Mouse (Mus musculus) lung, embryonic 15.5 days (tissue): Measurements from ENCODE around the gene Stpg4. TPM values are rescaled to one million over a fixed set of nuclear protein-coding genes. Genes with fewer than 3 reads are reported as not detected.
A peak's percentile ranks its signal among the peaks of the same experiment; 100 is the strongest.

ENCODE experiments used
- ATAC-seq: fragments of 200-750 bp; cut with Nextera tagmentation; 2 replicates; pipeline ENCODE4 v1.8.0; 2017; ENCODE audit warnings: moderate number of reproducible peaks, borderline replicate concordance; ENCODE audit not compliant: low FRiP score, low TSS enrichment; ENCODE audit errors: extremely low read depth
- H3K27ac ChIP-seq: fragments of 300-500 bp; sonication (generic); 2 replicates; pipeline ENCODE4 v1.5.1; 2015; ENCODE audit warnings: moderate library complexity, mild to moderate bottlenecking, inconsistent platforms
- H3K27me3 ChIP-seq: fragments of 300-500 bp; sonication (generic); 2 replicates; pipeline ENCODE4 v1.6.1; 2015; ENCODE audit warnings: inconsistent platforms
- H3K36me3 ChIP-seq: fragments of 300-500 bp; sonication (generic); 2 replicates; pipeline ENCODE4 v1.6.1; 2015; ENCODE audit warnings: inconsistent platforms
- H3K4me1 ChIP-seq: fragments of 300-500 bp; sonication (generic); 2 replicates; pipeline ENCODE4 v1.6.1; 2015; ENCODE audit warnings: inconsistent platforms
- H3K4me2 ChIP-seq: fragments of 300-500 bp; sonication (generic); 2 replicates; pipeline ENCODE4 v1.6.1; 2015; ENCODE audit warnings: inconsistent platforms, mild to moderate bottlenecking, moderate library complexity
- H3K4me3 ChIP-seq: fragments of 300-500 bp; sonication (generic); 2 replicates; pipeline ENCODE4 v1.5.1; 2015; ENCODE audit warnings: mild to moderate bottlenecking, inconsistent platforms
- H3K9ac ChIP-seq: fragments of 300-500 bp; sonication (generic); 2 replicates; pipeline ENCODE4 v1.6.1; 2015; ENCODE audit warnings: inconsistent platforms
- H3K9me3 ChIP-seq: fragments of 300-500 bp; sonication (generic); 2 replicates; pipeline ENCODE4 v1.6.1; 2016; ENCODE audit warnings: inconsistent platforms
- WGBS: fragments of 180-500 bp; shearing (Covaris S2); methylation state at CpG from one replicate; pipeline ENCODE4 v1.1.7; 2015; 5-methylcytosine and 5-hydroxymethylcytosine counted together
- polyA plus RNA-seq: library from polyadenylated mRNA; unstranded; fragments of >200 nt; fragmentation: Nextera tagmentation; extraction: Ambion mirVana; gene quantifications from 2 replicates; pipeline ENCODE4 v1.2.1, GENCODE M21; 2015

Stpg4 gene
- polyA plus RNA-seq, result not detected in 2 replicates

DNA sequence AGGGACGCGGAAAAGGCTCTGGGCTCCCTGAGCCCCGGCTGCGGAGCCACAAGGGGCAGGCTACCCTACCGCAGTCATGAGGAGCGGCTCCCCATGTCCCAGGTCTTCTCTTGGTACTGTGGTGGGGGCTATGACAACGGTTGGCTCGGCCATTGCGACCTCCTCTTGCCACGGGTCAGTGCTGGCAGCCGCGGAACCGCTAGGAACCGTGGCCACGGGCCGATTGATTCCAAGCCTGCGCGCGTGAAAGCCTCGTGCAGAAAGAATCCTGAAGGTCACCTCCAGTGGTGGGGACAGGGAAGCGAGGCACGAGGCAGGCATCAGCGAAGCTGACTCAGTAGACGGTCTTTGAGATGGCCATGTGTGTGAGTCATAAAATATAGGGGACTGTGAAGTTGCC, at the start of gene Stpg4:
Stpg4 (minus strand) TSS at position 231 of the 400 bp plus-strand sequence.
- ATAC-seq, result no peak; the same call in 1 of the 2 replicates
- Histone ChIP-seq H3K27me3 (no peaks in the 10 kb centered on the region), H3K4me1 (no peaks in the 10 kb centered on the region), H3K4me3 (no peak within 1 kb of the TSS), H3K9ac (no peak within 1 kb of the TSS), H3K9me3 (no peaks in the 10 kb centered on the region), H3K4me2 (no peak within 1 kb of the TSS), H3K36me3 (peaks cover 22% of the 10 kb centered on the region), H3K27ac (no peak within 1 kb of the TSS)
- WGBS, result 55% methylated on average over 23 of the region's 24 CpGs

DNA sequence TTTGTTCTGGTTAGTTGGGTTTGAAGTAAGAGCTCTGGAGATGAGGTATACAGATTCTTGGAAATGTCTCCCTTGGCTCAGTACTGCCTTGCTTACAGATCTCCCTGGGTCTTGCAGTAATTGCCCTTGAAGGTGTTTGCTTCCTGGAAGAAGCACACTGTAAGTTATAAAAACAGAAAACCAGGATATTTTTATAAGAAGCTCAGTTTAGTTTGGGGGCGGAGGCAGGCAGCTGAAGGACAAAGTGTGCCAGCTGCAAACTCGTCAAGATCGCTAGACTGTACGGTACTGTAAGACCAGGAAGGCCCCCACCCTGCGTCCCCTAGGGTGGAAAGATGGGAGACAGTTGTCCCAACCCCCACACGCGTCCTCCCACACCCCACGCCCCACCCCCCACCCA, 47.8 kb upstream of the Stpg4 start:
- 29% methylated on average over 8 of the region's 8 CpGs for WGBS
- H3K9me3 ChIP-seq, result no peaks in the 10 kb centered on the region
- no peak overlapping the region for H3K9ac ChIP-seq
- no peaks in the 10 kb centered on the region for H3K27me3 ChIP-seq
- H3K36me3 ChIP-seq, result no peaks in the 10 kb centered on the region
- ATAC-seq, result no peak
- H3K27ac ChIP-seq, result no peak overlapping the region
- no peak overlapping the region for H3K4me3 ChIP-seq
- peaks cover 44% of the 10 kb centered on the region for H3K4me1 ChIP-seq
- no peak overlapping the region for H3K4me2 ChIP-seq

DNA sequence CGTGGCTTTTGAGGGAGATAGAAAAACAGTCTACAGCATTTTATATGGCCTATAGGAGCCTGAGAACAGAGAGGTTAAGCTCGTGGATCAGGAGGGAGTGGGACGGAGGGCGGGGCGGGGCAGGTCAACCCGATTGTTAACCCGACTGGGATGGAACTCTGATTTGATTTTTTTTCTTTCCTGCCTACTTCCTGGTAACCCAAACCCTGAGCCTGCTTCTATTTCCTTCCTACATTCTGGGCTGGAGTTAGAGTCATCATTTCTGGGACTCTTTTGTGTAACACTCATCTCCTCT, 46.9 kb upstream of the Stpg4 start:
- Histone ChIP-seq H3K27me3 (no peaks in the 10 kb centered on the region), H3K36me3 (no peaks in the 10 kb centered on the region), H3K4me3 (peak overlapping the region; percentile 31), H3K27ac (0 out of 2 replicates have a peak overlapping the region, but pooled peaks have one; percentile 4), H3K9ac (no peak overlapping the region; the same call in 1 of the 2 replicates), H3K4me2 (peak overlapping the region; percentile 76), H3K4me1 (peaks cover 44% of the 10 kb centered on the region), H3K9me3 (no peaks in the 10 kb centered on the region)
- no peak for ATAC-seq
- 4% methylated on average over 7 of the region's 7 CpGs for WGBS

DNA sequence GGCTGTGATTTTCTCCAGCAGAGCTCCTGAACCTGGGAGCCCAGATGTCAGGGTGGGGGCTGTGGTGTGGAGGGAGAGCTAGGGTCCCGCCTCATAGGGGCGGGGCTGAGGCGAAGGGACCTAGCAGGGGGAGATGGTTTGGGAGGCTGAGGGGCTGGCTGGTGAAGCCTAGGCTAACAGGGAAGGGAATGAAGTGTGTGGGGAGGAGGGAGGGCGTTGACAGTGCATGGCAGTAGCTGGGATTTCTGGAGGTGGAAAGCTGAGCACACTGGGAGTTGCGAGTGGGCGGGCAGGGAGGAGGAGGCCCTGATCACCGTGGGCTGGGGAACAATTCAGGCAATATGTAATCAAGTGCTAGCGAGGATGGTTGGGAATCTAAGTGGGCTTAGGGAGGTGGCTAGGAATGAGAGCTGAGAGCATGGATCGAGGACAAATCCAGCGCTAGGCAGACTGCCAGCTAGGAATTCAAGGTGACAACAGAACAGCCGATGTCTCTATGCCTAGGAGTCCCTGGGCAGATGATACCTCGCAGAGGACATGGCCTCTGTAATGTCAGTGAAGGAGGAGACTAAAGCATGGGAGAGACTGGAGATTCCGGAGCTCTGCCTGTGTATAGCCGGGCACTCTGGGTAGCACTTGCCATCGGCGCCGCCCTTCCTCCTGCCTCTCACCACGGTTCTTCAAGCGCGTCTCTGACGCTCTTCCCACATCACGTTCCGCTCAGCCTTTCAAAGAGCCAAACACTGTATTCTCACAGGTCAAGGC, 46.4 kb upstream of the Stpg4 start:
- Histone ChIP-seq H3K4me2 (peak overlapping the region; percentile 76), H3K27me3 (no peaks in the 10 kb centered on the region), H3K36me3 (no peaks in the 10 kb centered on the region), H3K27ac (peak overlapping the region; percentile 4; the same call in 1 of the 2 replicates), H3K4me1 (peaks cover 44% of the 10 kb centered on the region), H3K9ac (peak overlapping the region; percentile 34), H3K4me3 (peak overlapping the region; percentile 31), H3K9me3 (no peaks in the 10 kb centered on the region)
- WGBS, result 1% methylated on average over 23 of the region's 23 CpGs
- peak; percentile 48; the same call in 1 of the 2 replicates for ATAC-seq

DNA sequence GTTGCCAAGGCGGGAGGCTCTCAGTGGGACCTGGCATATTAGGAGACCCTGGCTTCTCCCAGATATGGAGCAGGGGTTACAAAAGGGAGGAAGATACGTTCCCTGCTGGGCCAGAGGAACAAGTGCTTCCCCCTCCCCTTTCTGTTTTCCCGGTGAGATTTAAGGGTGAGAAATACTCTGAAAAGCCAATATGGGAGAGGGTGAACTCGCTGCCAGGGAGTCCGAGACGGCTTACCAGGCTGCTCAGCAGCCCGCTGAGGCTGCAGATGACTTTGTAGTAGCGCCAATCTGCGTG, 45.8 kb upstream of the Stpg4 start:
- WGBS, result 6% methylated on average over 9 of the region's 9 CpGs
- Histone ChIP-seq H3K9me3 (no peaks in the 10 kb centered on the region), H3K4me1 (peaks cover 44% of the 10 kb centered on the region), H3K9ac (no peak overlapping the region; the same call in 1 of the 2 replicates), H3K27ac (peak overlapping the region; percentile 4; the same call in 1 of the 2 replicates), H3K27me3 (no peaks in the 10 kb centered on the region), H3K4me2 (peak overlapping the region; percentile 76), H3K4me3 (peak overlapping the region; percentile 31), H3K36me3 (no peaks in the 10 kb centered on the region)
- no peak for ATAC-seq

DNA sequence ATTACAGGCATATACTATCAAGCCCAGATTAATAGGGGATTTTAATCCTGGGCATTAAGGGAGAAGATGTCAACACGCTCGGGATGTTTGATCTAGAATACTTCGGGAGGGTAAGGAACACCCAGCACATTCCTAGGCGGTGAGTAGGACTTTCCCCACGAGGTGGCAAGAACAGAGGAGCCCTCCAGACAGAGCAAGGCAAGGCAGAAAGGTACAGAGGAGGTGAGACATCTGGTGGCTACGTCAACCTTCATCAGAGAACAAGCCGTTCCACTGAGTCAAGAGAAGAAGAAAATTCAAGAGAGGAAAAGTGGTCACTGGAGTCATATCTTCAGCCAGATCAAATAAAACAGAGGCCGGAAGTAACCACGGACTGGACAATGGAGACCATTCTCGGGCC, 45.3 kb upstream of the Stpg4 start:
- Histone ChIP-seq H3K9me3 (no peaks in the 10 kb centered on the region), H3K9ac (no peak overlapping the region), H3K27ac (peak overlapping the region; percentile 4; the same call in 1 of the 2 replicates), H3K4me3 (0 out of 2 replicates have a peak overlapping the region, but pooled peaks have one; percentile 31), H3K36me3 (no peaks in the 10 kb centered on the region), H3K4me1 (peaks cover 39% of the 10 kb centered on the region), H3K27me3 (no peaks in the 10 kb centered on the region), H3K4me2 (peak overlapping the region; percentile 76)
- 28% methylated on average over 10 of the region's 10 CpGs for WGBS
- ATAC-seq, result no peak; the same call in 1 of the 2 replicates

DNA sequence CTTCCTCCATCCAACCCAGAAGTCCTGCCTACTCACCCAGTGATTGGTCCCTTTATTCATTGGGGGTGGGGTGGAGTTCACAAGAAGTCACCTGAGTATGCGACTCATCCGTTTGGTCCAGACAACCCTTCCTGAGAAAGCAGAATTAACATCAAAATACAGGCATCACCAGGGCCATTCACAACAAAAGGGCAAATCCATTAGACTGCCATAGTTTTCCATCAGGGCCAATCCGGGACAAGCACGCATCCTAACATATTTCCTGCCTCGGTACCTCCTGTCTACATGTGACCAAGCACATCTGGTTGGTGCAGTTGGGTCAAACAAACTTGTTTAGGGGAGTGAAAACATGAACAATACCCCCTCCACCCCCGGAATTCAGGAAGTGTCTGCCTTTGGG, 44.1 kb upstream of the Stpg4 start:
- H3K27ac ChIP-seq, result no peak overlapping the region
- no peaks in the 10 kb centered on the region for H3K27me3 ChIP-seq
- 73% methylated on average over 6 of the region's 6 CpGs for WGBS
- no peak overlapping the region for H3K9ac ChIP-seq
- no peak for ATAC-seq
- H3K4me3 ChIP-seq, result no peak overlapping the region
- peaks cover 36% of the 10 kb centered on the region for H3K4me1 ChIP-seq
- no peaks in the 10 kb centered on the region for H3K36me3 ChIP-seq
- no peaks in the 10 kb centered on the region for H3K9me3 ChIP-seq
- H3K4me2 ChIP-seq, result no peak overlapping the region

DNA sequence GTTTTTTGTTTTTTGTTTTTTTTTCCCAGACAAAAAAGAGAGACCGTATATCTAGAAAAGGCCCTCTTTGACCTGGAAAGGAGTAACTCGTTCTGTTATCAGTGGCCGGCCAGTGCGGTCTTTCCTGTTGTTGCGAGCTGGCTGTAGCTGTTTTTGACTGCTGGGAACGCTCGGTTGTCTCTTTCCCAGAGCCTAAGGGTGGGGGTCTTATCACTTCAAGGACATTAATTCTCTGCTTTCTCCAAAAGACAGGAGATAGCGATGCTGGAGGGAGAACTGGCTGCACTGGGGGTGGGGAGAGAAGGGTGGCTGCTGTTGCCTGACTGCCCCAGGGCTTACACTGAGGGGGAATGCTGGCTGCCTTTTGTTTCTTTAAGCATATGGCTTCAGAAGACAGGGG, 43.3 kb upstream of the Stpg4 start:
- Histone ChIP-seq H3K9me3 (no peaks in the 10 kb centered on the region), H3K4me3 (no peak overlapping the region), H3K9ac (no peak overlapping the region), H3K27me3 (no peaks in the 10 kb centered on the region), H3K4me1 (peaks cover 34% of the 10 kb centered on the region), H3K27ac (no peak overlapping the region), H3K36me3 (no peaks in the 10 kb centered on the region), H3K4me2 (no peak overlapping the region)
- 49% methylated on average over 8 of the region's 8 CpGs for WGBS
- no peak for ATAC-seq

DNA sequence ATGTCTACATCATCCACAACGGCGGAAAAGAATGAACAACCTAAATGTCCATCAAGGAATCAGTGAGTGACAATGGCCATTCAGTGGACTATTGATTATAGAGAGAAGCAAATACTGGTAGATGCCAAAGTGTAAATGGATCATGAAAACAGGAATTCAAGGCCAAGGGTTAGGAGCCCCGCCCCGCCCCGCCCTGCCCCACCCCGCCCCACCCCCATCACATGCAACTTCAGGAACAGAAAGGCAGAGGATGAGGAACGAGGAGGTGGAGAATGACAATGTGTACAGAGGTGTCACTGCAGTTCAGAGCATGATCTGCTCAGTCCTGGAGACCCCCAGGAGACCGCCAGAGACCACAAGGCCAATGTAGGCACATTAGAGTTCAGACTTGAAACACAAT, 42.7 kb upstream of the Stpg4 start:
- WGBS, result 61% methylated on average over 8 of the region's 8 CpGs
- H3K4me2 ChIP-seq, result no peak overlapping the region

DNA sequence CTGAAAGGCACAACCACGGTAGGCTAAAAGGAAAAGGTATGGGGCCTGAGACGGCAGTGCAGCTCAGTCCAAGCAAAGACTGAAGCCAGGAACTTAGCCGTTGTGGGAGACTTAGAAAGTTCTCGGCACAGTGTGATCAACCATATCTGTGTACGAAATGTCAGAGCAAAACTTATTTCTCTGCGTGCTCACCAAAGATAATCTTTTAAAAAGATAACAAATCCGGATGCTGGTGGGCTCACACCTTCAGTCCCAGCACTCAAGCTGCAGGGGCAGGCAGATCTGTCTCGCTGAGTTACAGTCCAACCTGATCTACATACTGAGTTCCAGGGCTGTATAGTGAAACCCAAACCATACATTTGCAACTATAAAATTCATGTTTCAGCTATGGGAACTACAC, 41.9 kb upstream of the Stpg4 start:
- no peak for ATAC-seq
- Histone ChIP-seq H3K27ac (no peak overlapping the region), H3K4me2 (no peak overlapping the region), H3K27me3 (no peaks in the 10 kb centered on the region), H3K4me3 (no peak overlapping the region), H3K9me3 (no peaks in the 10 kb centered on the region), H3K36me3 (no peaks in the 10 kb centered on the region), H3K4me1 (peaks cover 20% of the 10 kb centered on the region), H3K9ac (no peak overlapping the region)
- 61% methylated on average over 8 of the region's 8 CpGs for WGBS

More for the DNA sequence above, 42.7 kb upstream of the Stpg4 start:
- no peaks in the 10 kb centered on the region for H3K36me3 ChIP-seq
- no peak for ATAC-seq
- no peak overlapping the region for H3K9ac ChIP-seq
- no peaks in the 10 kb centered on the region for H3K27me3 ChIP-seq
- no peak overlapping the region for H3K27ac ChIP-seq
- no peak overlapping the region for H3K4me3 ChIP-seq
- peaks cover 29% of the 10 kb centered on the region for H3K4me1 ChIP-seq
- H3K9me3 ChIP-seq, result no peaks in the 10 kb centered on the region

DNA sequence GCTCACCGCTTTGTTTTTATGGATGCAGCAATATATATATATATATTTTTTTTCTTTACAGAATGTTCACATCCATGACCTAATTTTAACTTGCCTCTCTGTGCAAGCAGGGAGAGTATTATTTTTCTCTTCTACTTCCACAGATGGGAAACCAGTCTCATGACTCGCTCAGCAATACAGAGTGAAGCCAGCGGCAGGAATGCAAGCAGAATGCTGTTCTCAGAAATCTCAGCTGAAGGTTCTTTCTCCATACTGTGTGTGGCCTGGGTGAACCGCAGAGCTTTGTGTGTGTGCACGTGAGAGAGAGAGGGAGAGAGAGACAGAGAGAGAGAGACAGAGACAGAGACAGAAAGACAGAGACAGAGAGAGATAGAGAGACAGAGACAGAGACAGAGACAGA, 41.1 kb upstream of the Stpg4 start:
- WGBS, result 67% methylated on average over 5 of the region's 5 CpGs
- Histone ChIP-seq H3K4me2 (no peak overlapping the region), H3K36me3 (no peaks in the 10 kb centered on the region), H3K27ac (no peak overlapping the region), H3K27me3 (no peaks in the 10 kb centered on the region), H3K4me3 (no peak overlapping the region), H3K9me3 (no peaks in the 10 kb centered on the region), H3K9ac (no peak overlapping the region), H3K4me1 (peaks cover 12% of the 10 kb centered on the region)
- no peak for ATAC-seq

DNA sequence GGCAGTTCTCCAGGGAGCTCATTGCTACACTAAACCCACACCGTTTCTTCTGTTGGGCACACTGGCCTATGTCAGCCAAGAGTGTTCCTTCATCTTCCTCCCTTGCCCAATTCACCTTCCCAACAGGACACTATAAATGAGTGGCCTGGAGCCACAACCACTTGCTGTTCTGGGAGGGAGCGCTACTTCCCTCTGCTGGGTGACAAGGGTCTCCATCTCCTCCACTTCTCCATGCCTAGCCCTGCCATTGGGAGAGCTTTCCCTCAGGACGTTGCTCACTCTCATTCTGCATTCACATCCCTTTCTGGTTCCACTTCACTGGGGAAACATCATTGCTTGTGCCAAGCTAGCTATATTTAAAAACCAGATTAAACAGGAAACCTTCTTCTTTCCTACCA, 34.0 kb upstream of the Stpg4 start:
- Histone ChIP-seq H3K9me3 (no peaks in the 10 kb centered on the region), H3K27ac (no peak overlapping the region), H3K27me3 (no peaks in the 10 kb centered on the region), H3K4me3 (no peak overlapping the region), H3K36me3 (no peaks in the 10 kb centered on the region), H3K4me1 (peaks cover 39% of the 10 kb centered on the region), H3K9ac (no peak overlapping the region), H3K4me2 (no peak overlapping the region)
- ATAC-seq, result no peak
- 53% methylated on average over 3 of the region's 3 CpGs for WGBS
